Mouse (Mus musculus) CH12.LX (cell line): Measurements from ENCODE around the gene Neurog3. TPM values are rescaled to one million over a fixed set of nuclear protein-coding genes. Genes with fewer than 3 reads are reported as not detected.

Experiments
- DNase-seq: peaks from one replicate; pipeline ENCODE4 v3.0.0-alpha.2; 2013; ENCODE audit errors: extremely low read depth
- H3K27ac ChIP-seq: 2 replicates; pipeline ENCODE4 v1.5.1; 2012; ENCODE audit warnings: low read depth, mild to moderate bottlenecking, control low read depth, moderate library complexity; ENCODE audit not compliant: insufficient read depth
- H3K27me3 ChIP-seq: replicated peaks from 2 replicates; pipeline ENCODE3; 2012; ENCODE audit warnings: inconsistent platforms
- H3K36me3 ChIP-seq, 2 experiments: replicated peaks in 1 of 2; 2 replicates each; pipeline versions ENCODE3 to v1.6.1; 2012; ENCODE audit warnings: inconsistent platforms in 1 of 2, low read length in 1 of 2, mild to moderate bottlenecking in 1 of 2, mixed read lengths in 1 of 2, moderate library complexity in 1 of 2; ENCODE audit not compliant: control insufficient read depth in 1 of 2, insufficient read depth in 1 of 2
- H3K4me1 ChIP-seq, 2 experiments: 2 replicates each; pipeline ENCODE4 v1.6.1; 2012; ENCODE audit warnings: inconsistent platforms in 1 of 2, moderate library complexity in 1 of 2; ENCODE audit not compliant: insufficient read depth in 2 of 2, control insufficient read depth in 1 of 2
- H3K4me2 ChIP-seq: 2 replicates; pipeline ENCODE4 v1.6.1; 2012; ENCODE audit warnings: low read depth, mild to moderate bottlenecking, control low read depth; ENCODE audit not compliant: poor library complexity, insufficient read depth, severe bottlenecking
- H3K4me3 ChIP-seq, 3 experiments: fragments of 150-350 bp in 1 of 3; sonication (generic) in 1 of 3; replicated peaks in 1 of 3; 2 replicates each; pipeline versions ENCODE3 to v1.5.1; 2011 to 2012; ENCODE audit warnings: low read depth in 2 of 3, low read length in 2 of 3, mild to moderate bottlenecking in 2 of 3, moderate library complexity in 2 of 3, control low read depth in 1 of 3, improper control_type of control experiment in 1 of 3, inconsistent platforms in 1 of 3, mixed read lengths in 1 of 3; ENCODE audit not compliant: poor library complexity in 1 of 3
- H3K79me2 ChIP-seq: replicated peaks from 2 replicates; pipeline ENCODE4 v1.6.1; 2012; ENCODE audit warnings: mild to moderate bottlenecking, moderate library complexity; ENCODE audit not compliant: control insufficient read depth, poor library complexity, insufficient read depth, severe bottlenecking; ENCODE audit errors: extremely low read depth
- H3K9ac ChIP-seq: 2 replicates; pipeline ENCODE4 v1.6.1; 2012; ENCODE audit warnings: low read depth, mild to moderate bottlenecking, control low read depth, moderate library complexity; ENCODE audit not compliant: insufficient read depth
- H3K9me3 ChIP-seq: replicated peaks from 2 replicates; pipeline ENCODE3; 2012; ENCODE audit warnings: low read length, inconsistent platforms, mixed read lengths
- BHLHE40 ChIP-seq: IDR thresholded peaks from 2 replicates; pipeline ENCODE4 v1.6.1; 2011; ENCODE audit warnings: mild to moderate bottlenecking, low read depth, low read length, improper control_type of control experiment
- CTCF ChIP-seq, 2 experiments: IDR thresholded peaks in 1 of 2; conservative IDR thresholded peaks in 1 of 2; 2 replicates each; pipeline ENCODE4 v1.5.1; 2011 to 2012; ENCODE audit warnings: low read depth in 2 of 2, low read length in 2 of 2, improper control_type of control experiment in 1 of 2, inconsistent platforms in 1 of 2, mild to moderate bottlenecking in 1 of 2, moderate library complexity in 1 of 2
- EP300 ChIP-seq: IDR thresholded peaks from 2 replicates; pipeline ENCODE4 v1.6.1; 2011; ENCODE audit warnings: low read length, improper control_type of control experiment
- ETS1 ChIP-seq: conservative IDR thresholded peaks from 2 replicates; pipeline ENCODE4 v1.6.1; 2012; ENCODE audit warnings: low read depth, mild to moderate bottlenecking, inconsistent platforms, low read length, improper control_type of control experiment, moderate library complexity
- IRF4 ChIP-seq: IDR thresholded peaks from 2 replicates; pipeline ENCODE4 v1.6.1; 2014; ENCODE audit warnings: low read depth, mild to moderate bottlenecking, inconsistent platforms, low read length, improper control_type of control experiment
- JUN ChIP-seq: IDR thresholded peaks from 2 replicates; pipeline ENCODE4 v1.6.1; 2011; ENCODE audit warnings: low read depth, mild to moderate bottlenecking, low read length, improper control_type of control experiment, moderate library complexity; ENCODE audit not compliant: insufficient read depth
- MAFK ChIP-seq: IDR thresholded peaks from 2 replicates; pipeline ENCODE4 v1.6.1; 2011; ENCODE audit warnings: low read length, improper control_type of control experiment; ENCODE audit not compliant: insufficient replicate concordance
- MEF2A ChIP-seq: IDR thresholded peaks from 2 replicates; pipeline ENCODE4 v1.6.1; 2014; ENCODE audit warnings: low read depth, mild to moderate bottlenecking, inconsistent platforms, low read length, improper control_type of control experiment, borderline replicate concordance
- PAX5 ChIP-seq: IDR thresholded peaks from 2 replicates; pipeline ENCODE4 v1.6.1; 2012; ENCODE audit warnings: low read length, inconsistent platforms, mixed read lengths
- POLR2A ChIP-seq: IDR thresholded peaks from 2 replicates; pipeline ENCODE4 v1.6.1; 2011; ENCODE audit warnings: low read depth, mild to moderate bottlenecking, improper control_type of control experiment, low read length
- POLR2AphosphoS2 ChIP-seq: IDR thresholded peaks from 2 replicates; pipeline ENCODE4 v1.6.1; 2011; ENCODE audit warnings: low read depth, low read length, improper control_type of control experiment
- RAD21 ChIP-seq: IDR thresholded peaks from 2 replicates; pipeline ENCODE4 v1.6.1; 2011; ENCODE audit warnings: low read depth, mild to moderate bottlenecking, low read length, improper control_type of control experiment, moderate library complexity
- SMC3 ChIP-seq: IDR thresholded peaks from 2 replicates; pipeline ENCODE4 v1.6.1; 2011; ENCODE audit warnings: low read depth, low read length, improper control_type of control experiment
- TCF12 ChIP-seq: IDR thresholded peaks from 2 replicates; pipeline ENCODE4 v1.6.1; 2014; ENCODE audit warnings: low read depth, mild to moderate bottlenecking, inconsistent platforms, low read length, improper control_type of control experiment
- USF1 ChIP-seq: IDR thresholded peaks from 2 replicates; pipeline ENCODE4 v1.6.1; 2014; ENCODE audit warnings: low read depth, mild to moderate bottlenecking, inconsistent platforms, low read length, improper control_type of control experiment
- ZC3H11A ChIP-seq: IDR thresholded peaks from 2 replicates; pipeline ENCODE4 v1.6.1; 2012; ENCODE audit warnings: low read depth, mild to moderate bottlenecking, inconsistent platforms, low read length, improper control_type of control experiment
- dilution Hi-C: fragments of 300-500 bp; cut with MboI; formaldehyde crosslinking; loops from 2 replicates; pipeline ENCODE4 v1.14.3; 2020; ENCODE audit warnings: low sequenced_read_pairs; ENCODE audit not compliant: extremely low pct_unique_long_range_greater_than_20kb, extremely low pct_ligation_motif_present
- in situ Hi-C: fragments of 300-500 bp; cut with MboI; formaldehyde crosslinking; loops from 3 replicates; pipeline ENCODE4 v1.14.3; 2019; ENCODE audit warnings: low sequenced_read_pairs, low pct_ligation_motif_present, low pct_unique_long_range_greater_than_20kb, mixed read lengths
- polyA plus RNA-seq: library from polyadenylated mRNA; unstranded; fragments of >175 nt; gene quantifications from 2 replicates; pipeline ENCODE4 v1.2.1, GENCODE M21; 2012; ENCODE audit warnings: low read depth; ENCODE audit not compliant: insufficient read length
- total RNA-seq, 2 experiments: library from RNA; depleted of rRNA; stranded (reverse); fragments of 300-350 nt in 1 of 2; fragments of >200 nt in 1 of 2; gene quantifications; 2 replicates each; pipeline ENCODE4 v1.2.3; 2012 to 2014

Gene Neurog3
- total and polyA plus RNA-seq, 3 experiments, result not detected

DNA sequence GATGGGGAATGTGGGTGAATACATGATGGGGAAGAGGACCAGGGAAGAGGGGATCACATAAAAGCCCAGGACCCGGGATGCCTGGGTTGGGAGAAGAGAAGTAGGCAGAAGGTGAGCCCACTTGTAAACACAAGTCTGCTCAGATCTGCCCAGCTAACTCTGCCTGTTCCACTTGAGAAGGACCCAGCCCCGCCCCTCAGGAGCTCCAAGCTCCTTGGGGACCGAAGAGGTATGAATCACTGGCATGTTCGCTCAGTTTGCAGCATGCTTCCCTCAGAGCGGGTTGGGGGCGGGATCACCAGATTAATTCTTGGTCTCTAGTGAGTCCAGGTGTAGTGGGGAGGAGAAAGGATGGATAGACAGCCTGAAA is 21.7 kb upstream of the Neurog3 start:
- dilution Hi-C loops, result no loop called here
- Histone ChIP-seq H3K79me2 (no peaks in the 10 kb centered on the region), H3K4me3 (no peak overlapping the region), H3K4me2 (no peak overlapping the region), H3K9me3 (peaks cover 21% of the 10 kb centered on the region), H3K27ac (no peak overlapping the region), H3K36me3 (no peaks in the 10 kb centered on the region), H3K27me3 (peaks cover 68% of the 10 kb centered on the region), H3K9ac (no peak overlapping the region), H3K4me1 (peaks cover 7 to 24% of the 10 kb centered on the region in 2 experiments)
- no peak for DNase-seq
- in situ Hi-C loops, result loop anchor here (10.0 kb wide), 1 partner anchor 54 kb away; no protein-coding TSS in a partner anchor
- TF ChIP-seq POLR2A, result no peak
- TF ChIP-seq TCF12, result no peak

DNA sequence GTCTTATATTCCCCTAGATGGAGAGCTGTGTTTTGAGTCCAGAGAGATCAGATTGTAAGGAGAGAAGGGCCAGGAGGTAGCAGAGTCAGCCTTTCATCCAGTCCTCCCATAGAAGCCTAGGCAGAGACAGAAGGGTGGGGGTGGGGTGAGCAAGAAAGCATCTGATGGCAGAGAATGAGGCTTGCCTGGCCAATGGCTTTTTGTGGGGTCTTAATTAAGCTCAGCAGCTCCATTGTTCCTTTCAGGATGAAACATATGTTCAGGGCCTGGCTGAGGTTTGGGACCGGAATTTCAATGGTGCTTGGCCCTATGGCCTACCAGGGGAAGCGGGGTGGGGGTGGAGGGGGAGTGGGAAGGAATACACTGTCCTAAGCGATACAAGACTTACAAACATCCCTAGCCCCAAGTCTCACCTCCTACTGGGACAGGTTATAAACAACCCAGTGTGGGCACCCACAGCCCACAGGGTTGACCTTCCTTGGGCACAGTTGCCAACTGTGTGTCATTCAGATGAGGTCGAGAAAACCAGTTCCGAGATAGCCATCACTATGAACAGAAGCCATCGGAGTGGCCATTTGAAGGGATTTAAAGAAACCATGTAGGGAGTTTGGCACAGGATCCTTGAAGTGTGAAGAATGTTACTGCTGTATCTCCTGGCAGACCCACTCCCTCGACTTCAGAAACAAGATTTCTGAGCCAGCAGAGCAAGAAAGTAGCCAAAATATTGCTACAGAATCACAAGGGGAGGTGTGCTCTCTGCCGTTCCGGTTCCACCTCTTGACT is 18.8 kb upstream of the Neurog3 start:
- H3K9ac ChIP-seq, result no peak overlapping the region
- no peaks in the 10 kb centered on the region for H3K79me2 ChIP-seq
- in situ Hi-C loops, result loop anchor here (10.0 kb wide), 1 partner anchor 51 kb away; no protein-coding TSS in a partner anchor
- no peaks in the 10 kb centered on the region for H3K36me3 ChIP-seq
- TF ChIP-seq POLR2AphosphoS2 (no peak), IRF4 (no peak), PAX5 (no peak), ETS1 (no peak), USF1 (no peak)
- H3K4me1 ChIP-seq, result peaks cover 7 to 27% of the 10 kb centered on the region in 2 experiments
- peaks cover 25% of the 10 kb centered on the region for H3K9me3 ChIP-seq
- H3K4me2 ChIP-seq, result no peak overlapping the region
- dilution Hi-C loops, result no loop called here
- no peak for DNase-seq
- no peak overlapping the region for H3K4me3 ChIP-seq
- peaks cover 50% of the 10 kb centered on the region for H3K27me3 ChIP-seq
- H3K27ac ChIP-seq, result no peak overlapping the region

DNA sequence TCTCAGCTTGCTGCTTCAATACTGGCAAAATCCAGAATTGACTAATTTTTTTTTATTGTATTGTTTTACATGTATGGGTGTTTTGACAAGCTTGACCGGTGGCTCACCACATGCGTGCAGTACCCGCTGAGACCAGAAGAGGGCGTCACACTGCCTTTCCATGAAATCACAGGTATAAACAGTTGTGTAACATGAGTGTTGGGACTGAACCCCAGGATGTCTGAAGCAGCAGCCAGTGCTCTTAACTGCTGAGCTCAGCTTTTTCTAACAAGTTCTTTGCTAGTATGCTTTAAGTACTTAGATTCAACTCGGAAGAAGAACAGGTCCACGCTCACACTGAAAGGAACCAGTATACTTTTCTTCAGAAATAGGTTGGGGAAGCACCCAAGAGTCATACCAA is 5.8 kb upstream of the Neurog3 start:
- Histone ChIP-seq H3K27me3 (peaks cover 69% of the 10 kb centered on the region), H3K4me2 (no peak overlapping the region), H3K9me3 (peaks cover 10% of the 10 kb centered on the region), H3K4me1 (peaks cover 6 to 9% of the 10 kb centered on the region in 2 experiments; a peak in 2 of 4 replicates), H3K79me2 (no peaks in the 10 kb centered on the region), H3K27ac (no peak overlapping the region), H3K9ac (no peak overlapping the region), H3K36me3 (no peaks in the 10 kb centered on the region), H3K4me3 (no peak overlapping the region)
- no peak for DNase-seq
- peak; percentile 51 to 53; a peak in 3 of 4 replicates for TF ChIP-seq CTCF (conservative IDR thresholded peaks at IDR 0.05 in 1 of 2, IDR thresholded peaks at IDR 0.05 in 1 of 2; ENCODE audit: low read depth in 2 of 2, low read length in 2 of 2)
- TF ChIP-seq MAFK, result peak; percentile 57; the same call in 1 of the 2 replicates
- TF ChIP-seq SMC3, result peak; percentile 28; the same call in 1 of the 2 replicates
- no peak for TF ChIP-seq JUN
- TF ChIP-seq ZC3H11A, result no peak
- no peak for TF ChIP-seq TCF12
- no peak for TF ChIP-seq POLR2A
- TF ChIP-seq ETS1, result no peak
- no peak for TF ChIP-seq EP300
- TF ChIP-seq RAD21, result no peak
- TF ChIP-seq MEF2A, result no peak
- no peak for TF ChIP-seq PAX5
- TF ChIP-seq BHLHE40, result no peak
- no peak for TF ChIP-seq USF1
- dilution Hi-C loops, result no loop called here
- in situ Hi-C loops, result no loop called here
